Mouse (Mus musculus): ENCODE measurements at regions not wholly inside any gene's neighbourhood (a gene's known extent, or its start where the extent isn't known, plus 50 kb on each side); places are given as distances from the start of the nearest gene placed in this dataset.

DNA sequence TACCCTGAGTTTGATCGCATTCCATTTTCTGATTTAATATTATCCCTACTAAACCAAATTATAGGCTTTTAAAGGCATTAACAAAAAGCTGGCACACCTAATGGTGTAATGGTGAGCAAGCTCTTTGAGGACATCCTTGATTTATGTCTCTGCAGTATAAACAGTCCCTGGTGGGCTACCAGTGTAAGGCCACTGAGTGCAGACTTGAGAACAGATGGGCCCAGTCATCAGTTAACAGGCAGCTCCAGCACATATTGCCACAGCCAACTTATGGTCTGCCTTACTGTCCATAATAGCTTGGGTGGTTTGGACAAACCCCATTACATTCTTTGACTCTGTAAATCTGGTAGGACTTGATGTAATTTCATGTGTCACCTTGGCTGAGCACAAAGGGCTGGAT lies 144.4 kb upstream of the Fndc3a start:
- Histone ChIP-seq H3K36me3 (ENCODE audit: control insufficient read depth, insufficient read depth, low read length) (no peaks in the 10 kb centered on the region), H3K4me1 (ENCODE audit: control insufficient read depth, insufficient read depth, insufficient read length, low read length) (no peaks in the 10 kb centered on the region), H3K27me3 (ENCODE audit: control insufficient read depth, insufficient read depth, low read length) (no peaks in the 10 kb centered on the region), H3K27ac (ENCODE audit: insufficient read depth, low read depth, low read length) (no peak overlapping the region), H3K4me3 (ENCODE audit: low read depth, low read length) (no peak overlapping the region)
- 93% methylated on average over 1 of the region's 1 CpGs for WGBS
- TF ChIP-seq POLR2A (IDR thresholded peaks at IDR 0.05; ENCODE audit: low read depth, low read length) (no peak), CTCF (IDR thresholded peaks at IDR 0.05; ENCODE audit: extremely low read depth, insufficient read length, insufficient replicate concordance, low read depth, low read length) (no peak)

DNA sequence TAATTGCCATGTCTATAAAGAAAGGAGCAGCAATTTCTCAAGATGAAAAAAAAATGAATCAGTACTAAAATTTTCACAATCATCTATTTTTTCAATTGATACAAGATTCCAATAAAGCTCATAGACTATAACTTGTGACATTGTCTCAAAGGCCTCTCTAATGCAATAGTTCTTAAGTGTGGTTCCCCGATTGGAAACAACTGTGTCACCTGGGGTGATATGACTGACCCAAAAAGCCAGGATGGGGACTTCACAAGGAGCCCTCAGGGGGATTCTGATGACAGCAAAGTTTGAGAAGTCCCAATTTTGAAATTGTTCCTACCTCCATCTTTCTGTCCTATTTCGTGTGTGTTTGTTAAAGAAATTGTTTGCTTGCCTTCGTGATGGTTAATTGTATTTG lies 143.3 kb upstream of the Fndc3a start:
- WGBS = 76% methylated on average over 3 of the region's 3 CpGs
- no peak for TF ChIP-seq CTCF (IDR thresholded peaks at IDR 0.05; ENCODE audit: extremely low read depth, insufficient read length, insufficient replicate concordance, low read depth, low read length)
- H3K4me3 ChIP-seq (ENCODE audit: low read depth, low read length) = no peak overlapping the region
- no peaks in the 10 kb centered on the region for H3K27me3 ChIP-seq (ENCODE audit: control insufficient read depth, insufficient read depth, low read length)
- no peaks in the 10 kb centered on the region for H3K4me1 ChIP-seq (ENCODE audit: control insufficient read depth, insufficient read depth, insufficient read length, low read length)
- no peak overlapping the region for H3K27ac ChIP-seq (ENCODE audit: insufficient read depth, low read depth, low read length)
- H3K36me3 ChIP-seq (ENCODE audit: control insufficient read depth, insufficient read depth, low read length) = no peaks in the 10 kb centered on the region

DNA sequence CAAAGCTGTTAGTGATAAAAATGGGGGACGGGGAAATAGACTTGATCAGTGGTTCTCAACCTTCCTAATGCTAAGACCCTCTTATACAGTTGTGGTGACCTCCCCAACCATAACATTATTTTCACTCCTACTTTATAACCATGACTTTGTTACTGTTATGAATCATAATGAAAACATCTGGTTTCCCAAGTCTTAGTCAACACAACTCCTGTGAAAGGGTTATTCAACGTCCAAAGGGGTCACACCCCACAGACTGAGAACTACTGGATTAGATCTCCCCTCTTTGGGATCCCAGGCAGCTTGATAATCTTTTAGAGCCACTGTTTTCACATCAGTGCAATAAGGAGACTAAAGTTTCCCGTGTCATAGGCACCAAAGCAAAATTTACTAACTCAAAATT lies 141.1 kb upstream of the Fndc3a start:
- no peaks in the 10 kb centered on the region for H3K36me3 ChIP-seq (ENCODE audit: control insufficient read depth, insufficient read depth, low read length)
- no peak for TF ChIP-seq CTCF (IDR thresholded peaks at IDR 0.05; ENCODE audit: extremely low read depth, insufficient read length, insufficient replicate concordance, low read depth, low read length)
- no peak for TF ChIP-seq POLR2A (IDR thresholded peaks at IDR 0.05; ENCODE audit: low read depth, low read length)
- no peak overlapping the region for H3K4me3 ChIP-seq (ENCODE audit: low read depth, low read length)
- no peak overlapping the region for H3K27ac ChIP-seq (ENCODE audit: insufficient read depth, low read depth, low read length)
- no peaks in the 10 kb centered on the region for H3K4me1 ChIP-seq (ENCODE audit: control insufficient read depth, insufficient read depth, insufficient read length, low read length)
- WGBS = 63% methylated on average over 3 of the region's 3 CpGs
- H3K27me3 ChIP-seq (ENCODE audit: control insufficient read depth, insufficient read depth, low read length) = no peaks in the 10 kb centered on the region

DNA sequence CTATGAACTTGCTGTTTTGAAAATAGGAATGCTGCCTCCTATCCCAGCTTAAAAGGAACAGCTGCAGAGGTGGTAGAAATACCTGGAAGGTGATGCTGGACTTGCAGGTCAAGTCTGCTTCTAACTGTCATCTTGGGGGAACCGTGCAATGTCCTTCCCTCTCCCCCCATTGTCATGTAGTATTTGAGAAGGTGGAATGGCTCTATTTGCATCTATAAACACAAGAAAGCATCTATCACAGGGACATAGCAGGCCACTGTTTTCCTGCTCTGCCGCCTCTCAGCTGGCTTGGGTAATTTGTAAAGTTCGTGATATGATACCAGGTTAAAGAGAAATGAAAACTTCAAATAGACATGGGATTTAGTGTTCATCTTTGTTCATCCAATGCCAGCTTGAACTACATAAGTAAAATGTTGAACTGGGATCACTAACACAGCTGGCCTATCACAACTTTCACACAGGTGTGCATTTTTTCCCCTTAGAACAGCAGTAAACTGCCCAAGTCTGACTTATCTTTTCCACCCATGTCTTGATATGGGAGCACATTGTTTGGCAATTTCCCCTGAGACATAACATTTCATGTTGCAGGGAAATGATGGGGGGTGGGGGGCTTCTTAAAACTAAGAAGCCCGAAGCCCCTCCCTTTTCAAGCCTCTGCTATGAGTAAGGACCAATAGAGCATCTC lies 138.6 kb upstream of the Fndc3a start:
- no peak for TF ChIP-seq CTCF (IDR thresholded peaks at IDR 0.05; ENCODE audit: extremely low read depth, insufficient read length, insufficient replicate concordance, low read depth, low read length)
- TF ChIP-seq POLR2A (IDR thresholded peaks at IDR 0.05; ENCODE audit: low read depth, low read length) = no peak
- Histone ChIP-seq H3K27me3 (ENCODE audit: control insufficient read depth, insufficient read depth, low read length) (no peaks in the 10 kb centered on the region), H3K4me1 (ENCODE audit: control insufficient read depth, insufficient read depth, insufficient read length, low read length) (no peaks in the 10 kb centered on the region), H3K36me3 (ENCODE audit: control insufficient read depth, insufficient read depth, low read length) (no peaks in the 10 kb centered on the region), H3K4me3 (ENCODE audit: low read depth, low read length) (no peak overlapping the region), H3K27ac (ENCODE audit: insufficient read depth, low read depth, low read length) (no peak overlapping the region)
- WGBS = 76% methylated on average over 4 of the region's 4 CpGs

DNA sequence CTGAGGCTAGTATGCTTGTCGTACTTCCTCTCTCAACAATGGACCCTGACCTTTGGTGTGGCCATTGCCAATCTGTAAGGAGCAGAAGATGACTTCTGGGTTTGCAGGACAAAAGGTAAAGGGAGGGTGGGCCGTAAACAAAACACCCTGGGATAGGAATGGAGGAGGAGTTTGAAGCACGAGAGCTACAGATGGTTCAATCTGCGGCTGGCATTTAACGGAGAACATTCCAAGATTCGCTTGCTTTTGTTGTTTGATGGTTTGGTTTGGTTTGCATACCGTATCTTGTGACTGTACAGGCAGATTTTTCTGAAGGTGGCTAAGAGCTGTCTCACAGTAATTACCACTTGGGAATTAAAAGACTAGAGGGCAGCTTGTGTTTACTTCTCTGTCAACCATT lies 137.7 kb upstream of the Fndc3a start:
- no peak overlapping the region for H3K27ac ChIP-seq (ENCODE audit: insufficient read depth, low read depth, low read length)
- no peak overlapping the region for H3K4me3 ChIP-seq (ENCODE audit: low read depth, low read length)
- no peaks in the 10 kb centered on the region for H3K27me3 ChIP-seq (ENCODE audit: control insufficient read depth, insufficient read depth, low read length)
- H3K36me3 ChIP-seq (ENCODE audit: control insufficient read depth, insufficient read depth, low read length) = no peaks in the 10 kb centered on the region
- H3K4me1 ChIP-seq (ENCODE audit: control insufficient read depth, insufficient read depth, insufficient read length, low read length) = no peaks in the 10 kb centered on the region
- 31% methylated on average over 7 of the region's 7 CpGs for WGBS
- TF ChIP-seq POLR2A (IDR thresholded peaks at IDR 0.05; ENCODE audit: low read depth, low read length) (no peak), CTCF (IDR thresholded peaks at IDR 0.05; ENCODE audit: extremely low read depth, insufficient read length, insufficient replicate concordance, low read depth, low read length) (no peak)

DNA sequence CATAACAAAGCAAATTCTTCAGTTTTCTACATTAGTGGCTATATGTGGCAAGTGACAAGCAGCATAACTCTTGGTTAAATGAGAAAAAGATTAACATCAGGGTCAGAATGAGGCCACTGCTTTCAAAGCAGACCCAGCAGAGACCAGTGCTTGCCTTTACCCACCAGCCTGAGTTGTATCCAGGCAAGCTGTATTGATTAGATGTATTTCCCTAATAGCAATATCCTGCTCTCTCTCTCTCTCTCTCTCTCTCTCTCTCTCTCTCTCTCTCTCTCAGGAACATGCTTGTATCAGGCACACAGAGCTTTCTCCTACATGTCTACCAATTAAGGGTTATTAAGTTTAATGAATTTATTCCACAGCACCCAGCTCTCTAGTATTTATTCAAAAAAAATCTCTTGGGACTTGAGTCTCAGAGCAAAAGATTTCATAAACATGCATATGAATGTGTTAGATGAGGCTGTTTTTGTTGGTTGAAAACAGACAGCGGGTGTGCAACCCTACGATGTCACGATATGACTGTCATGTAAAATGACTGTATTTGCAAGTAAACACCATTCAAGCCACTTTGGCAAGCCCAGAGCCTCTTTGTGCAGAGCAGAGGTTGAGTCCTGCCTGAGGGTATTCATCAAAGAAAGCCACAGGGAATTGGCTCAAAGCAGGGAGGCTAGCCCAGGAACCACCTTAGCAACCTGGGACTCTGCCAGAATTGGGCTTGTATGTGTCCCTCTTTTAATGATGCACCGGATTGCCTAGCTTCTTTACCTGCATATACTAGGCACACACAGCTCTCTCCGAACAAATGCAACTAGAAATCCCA lies 136.0 kb upstream of the Fndc3a start:
- Histone ChIP-seq H3K27ac (ENCODE audit: insufficient read depth, low read depth, low read length) (no peak overlapping the region), H3K27me3 (ENCODE audit: control insufficient read depth, insufficient read depth, low read length) (no peaks in the 10 kb centered on the region), H3K4me1 (ENCODE audit: control insufficient read depth, insufficient read depth, insufficient read length, low read length) (no peaks in the 10 kb centered on the region), H3K36me3 (ENCODE audit: control insufficient read depth, insufficient read depth, low read length) (no peaks in the 10 kb centered on the region), H3K4me3 (ENCODE audit: low read depth, low read length) (no peak overlapping the region)
- WGBS = 92% methylated on average over 5 of the region's 5 CpGs
- no peak for TF ChIP-seq CTCF (IDR thresholded peaks at IDR 0.05; ENCODE audit: extremely low read depth, insufficient read length, insufficient replicate concordance, low read depth, low read length)
- TF ChIP-seq POLR2A (IDR thresholded peaks at IDR 0.05; ENCODE audit: low read depth, low read length) = no peak

DNA sequence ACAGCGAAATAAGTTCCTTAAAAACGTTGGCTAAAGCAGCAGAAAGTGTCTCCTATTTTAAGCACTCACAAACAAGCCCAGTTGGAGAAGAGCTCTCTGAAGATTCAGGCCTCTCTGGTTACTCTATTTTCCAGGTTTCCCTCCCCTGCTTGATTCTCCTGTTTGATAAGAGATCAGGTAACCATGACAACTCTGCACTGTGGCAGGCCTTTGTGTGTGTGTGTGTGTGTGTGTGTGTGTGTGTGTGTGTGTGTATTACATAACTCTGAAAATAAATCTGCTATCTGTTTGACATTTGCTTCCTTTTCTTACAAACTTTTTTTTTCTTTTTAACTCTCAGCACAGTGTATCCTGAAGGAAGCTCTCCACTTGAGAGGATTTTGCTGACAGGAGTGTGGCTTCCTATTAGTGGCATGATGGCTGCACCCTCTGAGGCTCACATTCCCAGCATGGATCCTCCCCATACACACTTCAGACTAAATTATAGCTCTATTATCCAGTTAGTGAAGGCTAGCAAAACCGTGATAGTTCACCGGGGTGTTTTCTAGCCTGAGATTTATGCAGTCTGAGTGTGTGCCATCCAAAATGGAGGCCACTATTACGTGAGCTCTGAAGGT lies 135.1 kb upstream of the Fndc3a start:
- WGBS = 52% methylated on average over 5 of the region's 5 CpGs

More for the DNA sequence above, 135.1 kb upstream of the Fndc3a start:
- no peaks in the 10 kb centered on the region for H3K4me1 ChIP-seq (ENCODE audit: control insufficient read depth, insufficient read depth, insufficient read length, low read length)
- H3K27me3 ChIP-seq (ENCODE audit: control insufficient read depth, insufficient read depth, low read length) = no peaks in the 10 kb centered on the region
- H3K4me3 ChIP-seq (ENCODE audit: low read depth, low read length) = no peak overlapping the region
- H3K36me3 ChIP-seq (ENCODE audit: control insufficient read depth, insufficient read depth, low read length) = no peaks in the 10 kb centered on the region
- TF ChIP-seq CTCF (IDR thresholded peaks at IDR 0.05; ENCODE audit: extremely low read depth, insufficient read length, insufficient replicate concordance, low read depth, low read length) (no peak), POLR2A (IDR thresholded peaks at IDR 0.05; ENCODE audit: low read depth, low read length) (no peak)
- no peak overlapping the region for H3K27ac ChIP-seq (ENCODE audit: insufficient read depth, low read depth, low read length)

Measured in small intestine, adult 2 months (tissue).